Comparison of ENCODE assay signal across 13 mouse cellular contexts in genomic region chr11:51768296-51768695, GRCm38 (mm10). TPM values are rescaled to one million over a fixed set of nuclear protein-coding genes. Genes with fewer than 3 reads are reported as not detected.
A peak's percentile ranks its signal among the peaks of the same experiment; 100 is the strongest.
DNase-seq lines count a peak whose midpoint lies in the region; ATAC-seq lines count a peak whose summit lies in the region.
"Had no signal": no experiment of that assay in that cellular context is flagged by ENCODE, and none has a peak within 500 bp of the region (broad histone marks: within the 10 kb centered on the region; RNA-seq: fewer than 3 reads in every experiment).

No protein-coding gene starts in this region.

- H3K4me2 ChIP-seq in heart, embryonic 12.5 days = no peak overlapping the region
- H3K4me2 ChIP-seq in liver, embryonic 13.5 days = 0 out of 2 replicates have a peak overlapping the region, but pooled peaks have one; percentile 25
- H3K4me2 ChIP-seq: embryonic facial prominence, embryonic 12.5 days; heart, embryonic 15.5 days; hindbrain, embryonic 12.5 days; neural tube, embryonic 13.5 days had no signal

- H3K4me1 ChIP-seq in heart, embryonic 12.5 days (replicated peaks) = peaks cover 13% of the 10 kb centered on the region
- H3K4me1 ChIP-seq in megakaryocyte, embryonic 14.5 days = peaks cover 60% of the 10 kb centered on the region
- H3K4me1 ChIP-seq in liver, embryonic 13.5 days (replicated peaks) = peaks cover 50% of the 10 kb centered on the region

- no peak overlapping the region for H3K9ac ChIP-seq in heart, embryonic 12.5 days
- H3K9ac ChIP-seq in liver, embryonic 13.5 days = no peak overlapping the region
- H3K9ac ChIP-seq: embryonic facial prominence, embryonic 12.5 days; heart, embryonic 15.5 days; hindbrain, embryonic 12.5 days; neural tube, embryonic 13.5 days had no signal

- 70% methylated on average over 5 of the region's 5 CpGs for WGBS in heart, embryonic 12.5 days
- WGBS in liver, embryonic 13.5 days (ENCODE audit: insufficient replicate concordance) = 57% methylated on average over 5 of the region's 5 CpGs

- DNase-seq in heart, adult 9 months (ENCODE audit: low spot score in 2 of 2) = no peak
- DNase-seq in liver, embryonic 13.5 days = no peak
- DNase-seq in layer of hippocampus, adult 8-10 months (ENCODE audit: low spot score in 2 of 2) = no peak
- DNase-seq: cerebellum, adult 11-12 months; thymus, postnatal 25 days had no signal

- H3K36me3 ChIP-seq in heart, embryonic 12.5 days = no peaks in the 10 kb centered on the region
- H3K36me3 ChIP-seq in megakaryocyte, embryonic 14.5 days (replicated peaks; ENCODE audit: low read length) = peaks cover 33% of the 10 kb centered on the region
- peaks cover 3% of the 10 kb centered on the region for H3K36me3 ChIP-seq in liver, embryonic 13.5 days
- H3K36me3 ChIP-seq: embryonic facial prominence, embryonic 12.5 days; heart, embryonic 15.5 days; hindbrain, embryonic 12.5 days; neural tube, embryonic 13.5 days had no signal

- no peaks in the 10 kb centered on the region for H3K27me3 ChIP-seq in heart, embryonic 12.5 days (replicated peaks)
- no peaks in the 10 kb centered on the region for H3K27me3 ChIP-seq in megakaryocyte, embryonic 14.5 days (replicated peaks)
- no peaks in the 10 kb centered on the region for H3K27me3 ChIP-seq in liver, embryonic 13.5 days
- H3K27me3 ChIP-seq: embryonic facial prominence, embryonic 12.5 days; heart, embryonic 15.5 days; hindbrain, embryonic 12.5 days; neural tube, embryonic 13.5 days had no signal

- no peak overlapping the region for H3K4me3 ChIP-seq in heart, embryonic 12.5 days
- peak overlapping the region; percentile 50 for H3K4me3 ChIP-seq in megakaryocyte, embryonic 14.5 days (replicated peaks)
- H3K4me3 ChIP-seq in liver, embryonic 13.5 days (replicated peaks) = no peak overlapping the region
- H3K4me3 ChIP-seq: embryonic facial prominence, embryonic 12.5 days; heart, embryonic 15.5 days; hindbrain, embryonic 12.5 days; neural tube, embryonic 13.5 days had no signal

- H3K9me3 ChIP-seq in heart, embryonic 12.5 days (replicated peaks) = no peaks in the 10 kb centered on the region
- peaks cover 11% of the 10 kb centered on the region for H3K9me3 ChIP-seq in megakaryocyte, embryonic 14.5 days
- no peaks in the 10 kb centered on the region for H3K9me3 ChIP-seq in liver, embryonic 13.5 days (replicated peaks)
- H3K9me3 ChIP-seq: embryonic facial prominence, embryonic 12.5 days; heart, embryonic 15.5 days; hindbrain, embryonic 12.5 days; neural tube, embryonic 13.5 days had no signal

- ATAC-seq in heart, embryonic 12.5 days (ENCODE audit: insufficient number of reproducible peaks, low FRiP score) = no peak
- ATAC-seq in megakaryocyte, adult 5-6 weeks (ENCODE audit: poor library complexity, severe bottlenecking) = no peak
- ATAC-seq in liver, embryonic 13.5 days (ENCODE audit: low read depth) = peak; percentile 67
- no peak for ATAC-seq in inflammation-experienced regulatory T-cells, adult 6 months

- H3K27ac ChIP-seq in heart, embryonic 12.5 days (ENCODE audit: poor library complexity, severe bottlenecking) = peak overlapping the region; percentile 26; the same call in 1 of the 2 replicates
- H3K27ac ChIP-seq in liver, embryonic 13.5 days = peak overlapping the region; percentile 77
- H3K27ac ChIP-seq: embryonic facial prominence, embryonic 12.5 days; heart, embryonic 15.5 days; hindbrain, embryonic 12.5 days; neural tube, embryonic 13.5 days had no signal

RNA-seq across cellular contexts. Expression of gene Sar1b, which starts 4.8 kb away (rescaled TPM):
- polyA plus RNA-seq in heart, embryonic 12.5 days (2016; fragmentation: Nextera tagmentation; extraction: Ambion mirVana) = 123 and 127 TPM in 2 replicates
- 8.5 TPM in 1 of 2 replicates, not detected in the other for polyA plus RNA-seq in megakaryocyte, embryonic 14.5 days (2012; ENCODE audit: insufficient read depth, low replicate concordance)
- 103 and 111 TPM in 2 replicates for total RNA-seq in megakaryocyte, adult 5-6 weeks (2015)
- total RNA-seq in megakaryocyte, adult 5-6 weeks (2017) = 47.7 and 53.2 TPM in 2 replicates
- polyA plus RNA-seq in liver, embryonic 13.5 days (2015; fragmentation: Nextera tagmentation; extraction: Ambion mirVana) = 90.3 and 101 TPM in 2 replicates
- 100 to 1,000 TPM; 128 to 162 (median 150) TPM for polyA plus RNA-seq in inflammation-experienced regulatory T-cells, adult 6 months (2017; shearing (Covaris generic))
- 10 to 100 TPM; 67.5 to 74.9 (median 70.7) TPM for total RNA-seq in layer of hippocampus, adult 8-10 months (2022)

RNA-seq across cellular contexts. Expression of gene Sec24a, which starts 4.9 kb away (rescaled TPM):
- polyA plus RNA-seq in heart, embryonic 12.5 days (2016; fragmentation: Nextera tagmentation; extraction: Ambion mirVana) = 14.6 and 15.2 TPM in 2 replicates
- 2.6 and 8.2 TPM in 2 replicates for polyA plus RNA-seq in megakaryocyte, embryonic 14.5 days (2012; ENCODE audit: insufficient read depth, low replicate concordance)
- 15.4 and 15.5 TPM in 2 replicates for total RNA-seq in megakaryocyte, adult 5-6 weeks (2015)
- total RNA-seq in megakaryocyte, adult 5-6 weeks (2017) = 5.1 and 6.3 TPM in 2 replicates
- 5.8 and 8.4 TPM in 2 replicates for polyA plus RNA-seq in liver, embryonic 13.5 days (2015; fragmentation: Nextera tagmentation; extraction: Ambion mirVana)
- polyA plus RNA-seq in inflammation-experienced regulatory T-cells, adult 6 months (2017; shearing (Covaris generic)) = 10 to 100 TPM; 15.3 to 22.3 (median 19.0) TPM
- 10 to 100 TPM; 19.4 to 23.8 (median 20.5) TPM for total RNA-seq in layer of hippocampus, adult 8-10 months (2022)
